Mouse (Mus musculus) heart, embryonic 14.5 days (tissue): ENCODE results near the gene Zpbp2. TPM values are rescaled to one million over a fixed set of nuclear protein-coding genes. Genes with fewer than 3 reads are reported as not detected.
A peak's percentile ranks its signal among the peaks of the same experiment; 100 is the strongest.

Experiments
- ATAC-seq: fragments of 200-750 bp; cut with Nextera tagmentation; 2 replicates; pipeline ENCODE4 v1.8.0; 2017; ENCODE audit warnings: low read depth, moderate TSS enrichment; ENCODE audit not compliant: insufficient number of reproducible peaks, insufficient read depth, low FRiP score
- H3K27ac ChIP-seq, 2 experiments: fragments of 200-500 bp in 1 of 2; fragments of 300-500 bp in 1 of 2; sonication (generic) in 1 of 2; replicated peaks in 1 of 2; 2 replicates each; pipeline ENCODE4 v1.5.1; 2012 to 2014; ENCODE audit warnings: low read depth in 2 of 2, low read length in 2 of 2, control low read depth in 1 of 2, mild to moderate bottlenecking in 1 of 2, mixed read lengths in 1 of 2; ENCODE audit not compliant: control insufficient read depth in 1 of 2, insufficient read depth in 1 of 2
- H3K27me3 ChIP-seq: fragments of 300-500 bp; sonication (generic); 2 replicates; pipeline ENCODE4 v1.6.1; 2014; ENCODE audit warnings: mild to moderate bottlenecking, low read length, control low read depth; ENCODE audit not compliant: control insufficient read depth, insufficient read depth
- H3K36me3 ChIP-seq: fragments of 300-500 bp; sonication (generic); 2 replicates; pipeline ENCODE4 v1.6.1; 2014; ENCODE audit warnings: mild to moderate bottlenecking, control low read depth, low read length, mixed read lengths; ENCODE audit not compliant: control insufficient read depth, insufficient read depth
- H3K4me1 ChIP-seq, 2 experiments: fragments of 200-500 bp in 1 of 2; fragments of 300-500 bp in 1 of 2; sonication (generic) in 1 of 2; 2 replicates each; pipeline ENCODE4 v1.6.1; 2012 to 2014; ENCODE audit warnings: low read length in 2 of 2, control low read depth in 1 of 2, mixed read lengths in 1 of 2; ENCODE audit not compliant: control insufficient read depth in 2 of 2, insufficient read depth in 2 of 2
- H3K4me2 ChIP-seq: fragments of 300-500 bp; sonication (generic); 2 replicates; pipeline ENCODE4 v1.6.1; 2014; ENCODE audit warnings: mild to moderate bottlenecking, low read length
- H3K4me3 ChIP-seq, 2 experiments: fragments of 200-500 bp in 1 of 2; fragments of 300-500 bp in 1 of 2; sonication (generic) in 1 of 2; 2 replicates each; pipeline ENCODE4 v1.5.1; 2012 to 2014; ENCODE audit warnings: low read length in 2 of 2, mild to moderate bottlenecking in 2 of 2, control low read depth in 1 of 2, low read depth in 1 of 2, moderate library complexity in 1 of 2; ENCODE audit not compliant: control insufficient read depth in 1 of 2, insufficient read depth in 1 of 2
- H3K9ac ChIP-seq: fragments of 300-500 bp; sonication (generic); 2 replicates; pipeline ENCODE4 v1.6.1; 2014; ENCODE audit warnings: mild to moderate bottlenecking, low read length
- H3K9me3 ChIP-seq: fragments of 300-500 bp; sonication (generic); 2 replicates; pipeline ENCODE4 v1.6.1; 2016; ENCODE audit warnings: low read length, control low read depth; ENCODE audit not compliant: control insufficient read depth
- WGBS: fragments of 180-500 bp; shearing (Covaris S2); extraction: QIAGEN DNeasy Blood & Tissue Kit; methylation state at CpG from one replicate; pipeline ENCODE4 v1.1.7; 2014; 5-methylcytosine and 5-hydroxymethylcytosine counted together
- polyA plus RNA-seq: library from polyadenylated mRNA; unstranded; fragments of >200 nt; fragmentation: Nextera tagmentation; extraction: Ambion mirVana; gene quantifications from 2 replicates; pipeline ENCODE4 v1.2.1, GENCODE M21; 2014

Zpbp2 gene
- polyA plus RNA-seq, 1 experiment from 2014 or later = 0.16 TPM

- Histone ChIP-seq H3K9me3 (no peaks in the 10 kb centered on the region), H3K27ac (peak overlapping the region; percentile 82 to 97), H3K4me2 (peak overlapping the region; percentile 71), H3K4me3 (peak overlapping the region; percentile 70 to 80), H3K4me1 (peaks cover 39 to 63% of the 10 kb centered on the region in 2 experiments), H3K27me3 (no peaks in the 10 kb centered on the region), H3K36me3 (peaks cover 25% of the 10 kb centered on the region), H3K9ac (peak overlapping the region; percentile 86)
- 1% methylated on average over 22 of the region's 22 CpGs for WGBS
- no peak; the same call in 1 of the 2 replicates for ATAC-seq
Measured at GRCm38 (mm10) chr11:98586087-98586891, 35.4 kb downstream of the Zpbp2 start.

GRCm38 (mm10) chr11:98586892-98587563 lies 36.1 kb downstream of the Zpbp2 start, which contains the start of gene Ormdl3:
Ormdl3 (minus strand) TSS chr11:98587368.
- peak; percentile 88 for ATAC-seq
- H3K4me1 ChIP-seq = peaks cover 38 to 63% of the 10 kb centered on the region in 2 experiments

GRCm38 (mm10) chr11:98587684-98588546 lies 37.0 kb downstream of the Zpbp2 start:
- Histone ChIP-seq H3K27me3 (no peaks in the 10 kb centered on the region), H3K4me2 (peak overlapping the region; percentile 71), H3K9me3 (no peaks in the 10 kb centered on the region), H3K27ac (peak overlapping the region; percentile 95 to 97), H3K9ac (peak overlapping the region; percentile 86), H3K4me1 (peaks cover 43 to 68% of the 10 kb centered on the region in 2 experiments), H3K36me3 (peaks cover 10% of the 10 kb centered on the region), H3K4me3 (peak overlapping the region; percentile 24 to 70)
- ATAC-seq = peak; percentile 51
- WGBS = 5% methylated on average over 20 of the region's 20 CpGs

More at GRCm38 (mm10) chr11:98586892-98587563, 36.1 kb downstream of the Zpbp2 start, which contains the start of gene Ormdl3:
- under 1% methylated on average over 49 of the region's 49 CpGs for WGBS
- H3K4me3 ChIP-seq = peak within 1 kb of the TSS; percentile 70 to 80
- H3K9me3 ChIP-seq = no peaks in the 10 kb centered on the region
- peak within 1 kb of the TSS; percentile 86 for H3K9ac ChIP-seq
- H3K4me2 ChIP-seq = peak within 1 kb of the TSS; percentile 71
- H3K36me3 ChIP-seq = peaks cover 18% of the 10 kb centered on the region
- no peaks in the 10 kb centered on the region for H3K27me3 ChIP-seq
- peak within 1 kb of the TSS; percentile 95 to 97 for H3K27ac ChIP-seq

- Histone ChIP-seq H3K36me3 (peaks cover under 1% of the 10 kb centered on the region; the same call in 1 of the 2 replicates), H3K9ac (peak overlapping the region; percentile 55), H3K27me3 (no peaks in the 10 kb centered on the region), H3K4me1 (peaks cover 43 to 59% of the 10 kb centered on the region in 2 experiments), H3K27ac (peak overlapping the region; percentile 95 to 97), H3K4me2 (peak overlapping the region; percentile 71), H3K4me3 (peak overlapping the region in 1 of 2 experiments; percentile 21; a peak in 2 of 4 replicates), H3K9me3 (no peaks in the 10 kb centered on the region)
- WGBS = 19% methylated on average over 6 of the region's 6 CpGs
- no peak for ATAC-seq
Measured at GRCm38 (mm10) chr11:98588833-98589281, 38.0 kb downstream of the Zpbp2 start.

- no peak overlapping the region for H3K9ac ChIP-seq
- H3K36me3 ChIP-seq = no peaks in the 10 kb centered on the region
- WGBS = 63% methylated on average over 8 of the region's 8 CpGs
- H3K27ac ChIP-seq = peak overlapping the region; percentile 95 to 97
- H3K9me3 ChIP-seq = no peaks in the 10 kb centered on the region
- H3K4me1 ChIP-seq = peaks cover 41 to 54% of the 10 kb centered on the region in 2 experiments
- H3K4me2 ChIP-seq = peak overlapping the region; percentile 71
- no peak overlapping the region for H3K4me3 ChIP-seq
- ATAC-seq = no peak
- H3K27me3 ChIP-seq = no peaks in the 10 kb centered on the region
Measured at GRCm38 (mm10) chr11:98589306-98589705, 38.4 kb downstream of the Zpbp2 start.

- Histone ChIP-seq H3K9me3 (no peaks in the 10 kb centered on the region), H3K27ac (no peak overlapping the region; a peak in 1 of 4 replicates), H3K4me3 (no peak overlapping the region), H3K27me3 (no peaks in the 10 kb centered on the region), H3K4me2 (no peak overlapping the region), H3K4me1 (peaks cover 30 to 39% of the 10 kb centered on the region in 2 experiments), H3K9ac (no peak overlapping the region), H3K36me3 (no peaks in the 10 kb centered on the region)
- ATAC-seq = no peak
- 80% methylated on average over 19 of the region's 19 CpGs for WGBS
Measured at GRCm38 (mm10) chr11:98590548-98591445, 39.9 kb downstream of the Zpbp2 start.
